Mouse (Mus musculus): ENCODE data around the gene Cntnap2. TPM values are rescaled to one million over a fixed set of nuclear protein-coding genes. Genes with fewer than 3 reads are reported as not detected.

Gene Cntnap2
- total RNA-seq (2014; rRNA removed) (not detected in 2 replicates), polyA plus RNA-seq (2012; rRNA removed) (not detected in 2 replicates)

DNA sequence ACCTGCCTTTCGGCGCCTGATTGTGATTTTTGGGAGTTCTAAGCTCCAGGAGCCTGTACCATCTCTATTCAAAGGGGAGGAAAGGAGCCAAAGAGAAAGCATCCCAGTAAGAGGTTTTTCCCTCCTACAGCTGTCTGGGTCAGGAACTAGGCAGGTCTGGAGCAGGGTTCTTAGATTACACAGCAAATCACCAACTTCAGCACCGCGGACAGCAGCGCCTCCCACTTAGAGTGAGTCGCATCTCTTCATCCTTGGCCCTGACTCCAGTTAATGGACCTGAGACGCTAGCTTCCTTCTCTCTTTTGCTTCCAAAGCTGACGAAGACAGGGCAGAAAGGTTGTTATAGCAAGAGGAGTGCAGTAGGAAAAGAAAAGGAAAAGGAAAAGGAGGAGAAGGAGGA is at the start of gene Cntnap2:
TSS of gene Cntnap2 (plus strand) at position 267 of the 400 bp plus-strand sequence.
- no peaks in the 10 kb centered on the region for H3K79me2 ChIP-seq (ENCODE audit: control insufficient read depth, insufficient read depth, low read length)
- no peaks in the 10 kb centered on the region for H3K4me1 ChIP-seq (ENCODE audit: control insufficient read depth, insufficient read depth, low read length)
- H3K27me3 ChIP-seq (ENCODE audit: control insufficient read depth, insufficient read depth, low read length), result no peaks in the 10 kb centered on the region
- H3K36me3 ChIP-seq (ENCODE audit: control insufficient read depth, insufficient read depth, low read length), result no peaks in the 10 kb centered on the region
- WGBS, result 9% methylated on average over 8 of the region's 8 CpGs
- no peak for TF ChIP-seq POLR2A (IDR thresholded peaks at IDR 0.05; ENCODE audit: extremely low read depth, insufficient read depth, low read length)
- TF ChIP-seq CTCF (IDR thresholded peaks at IDR 0.05; ENCODE audit: low read depth, low read length), result no peak
- no peak within 1 kb of the TSS for H3K27ac ChIP-seq (replicated peaks; ENCODE audit: insufficient read depth, low read depth, low read length)
- no peak within 1 kb of the TSS for H3K4me3 ChIP-seq (ENCODE audit: insufficient read depth, low read depth, low read length)
- no peak for DNase-seq (ENCODE audit: extremely low read depth, low read depth, low spot score)
- H3K9ac ChIP-seq (ENCODE audit: low read depth, low read length), result no peak within 1 kb of the TSS

DNA sequence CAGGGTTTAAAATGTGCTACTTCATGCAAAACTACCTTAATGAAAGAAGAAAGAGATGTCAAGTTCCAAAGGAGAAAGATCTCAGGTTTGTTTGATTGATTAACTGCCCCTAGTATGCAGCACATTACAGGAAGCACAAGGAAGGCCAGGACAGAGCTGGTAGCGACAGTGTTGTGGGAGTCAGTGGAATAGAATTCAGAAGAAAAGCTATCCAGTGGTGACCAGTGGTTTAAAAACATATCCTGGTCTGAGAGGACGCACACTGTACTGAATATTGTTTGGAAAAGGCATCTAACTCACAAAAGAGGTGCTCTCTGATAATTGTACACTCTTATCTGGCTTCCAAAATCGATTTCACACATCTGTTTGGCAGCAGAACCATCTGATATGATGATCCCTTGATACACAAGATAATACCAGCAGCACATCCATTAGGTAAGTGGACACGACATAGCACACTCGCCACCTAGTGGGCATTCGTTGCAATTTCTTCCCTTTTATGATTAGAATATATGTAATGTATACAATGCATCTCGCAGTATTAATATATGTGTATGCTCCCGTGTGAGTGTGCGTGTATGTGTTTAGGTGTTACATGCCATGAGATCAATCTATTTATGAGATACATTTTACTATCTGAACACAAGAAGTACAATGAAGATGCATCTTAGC is 33.0 kb upstream of the Cntnap2 start:
- no peak overlapping the region for H3K9ac ChIP-seq (ENCODE audit: low read depth, low read length)
- H3K27ac ChIP-seq (replicated peaks; ENCODE audit: insufficient read depth, low read depth, low read length), result no peak overlapping the region
- TF ChIP-seq CTCF (IDR thresholded peaks at IDR 0.05; ENCODE audit: low read depth, low read length), result 0 out of 2 replicates have a peak, but pooled peaks have one; percentile 25
- TF ChIP-seq POLR2A (IDR thresholded peaks at IDR 0.05; ENCODE audit: extremely low read depth, insufficient read depth, low read length), result no peak
- H3K36me3 ChIP-seq (ENCODE audit: control insufficient read depth, insufficient read depth, low read length), result no peaks in the 10 kb centered on the region
- H3K27me3 ChIP-seq (ENCODE audit: control insufficient read depth, insufficient read depth, low read length), result no peaks in the 10 kb centered on the region
- WGBS, result 21% methylated on average over 9 of the region's 9 CpGs
- H3K4me1 ChIP-seq (ENCODE audit: control insufficient read depth, insufficient read depth, low read length), result no peaks in the 10 kb centered on the region
- H3K4me3 ChIP-seq (ENCODE audit: insufficient read depth, low read depth, low read length), result no peak overlapping the region
- DNase-seq (ENCODE audit: extremely low read depth, low read depth, low spot score), result peak; percentile 26
- no peaks in the 10 kb centered on the region for H3K79me2 ChIP-seq (ENCODE audit: control insufficient read depth, insufficient read depth, low read length)

DNA sequence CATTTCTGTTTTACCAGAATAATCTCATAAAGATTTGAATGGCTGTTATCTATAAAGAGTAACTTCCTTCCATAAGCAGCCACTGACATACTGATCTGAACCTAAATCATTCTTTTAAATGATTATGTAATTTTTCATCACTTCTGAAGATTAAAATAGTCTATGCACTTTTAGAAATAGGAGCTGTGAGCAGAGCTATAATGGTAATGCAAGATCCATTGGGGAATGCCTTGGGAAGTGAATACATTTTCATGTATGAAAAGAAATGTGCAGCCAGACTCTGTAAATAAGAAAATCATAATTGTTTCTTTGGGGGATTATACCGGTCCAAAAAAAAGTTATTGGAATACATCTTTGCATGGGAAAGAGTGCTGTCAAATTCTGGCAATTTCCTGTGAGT is 19.7 kb upstream of the Cntnap2 start:
- Histone ChIP-seq H3K36me3 (ENCODE audit: control insufficient read depth, insufficient read depth, low read length) (no peaks in the 10 kb centered on the region), H3K79me2 (ENCODE audit: control insufficient read depth, insufficient read depth, low read length) (no peaks in the 10 kb centered on the region), H3K27me3 (ENCODE audit: control insufficient read depth, insufficient read depth, low read length) (no peaks in the 10 kb centered on the region), H3K4me1 (ENCODE audit: control insufficient read depth, insufficient read depth, low read length) (no peaks in the 10 kb centered on the region), H3K9ac (ENCODE audit: low read depth, low read length) (no peak overlapping the region), H3K4me3 (ENCODE audit: insufficient read depth, low read depth, low read length) (no peak overlapping the region), H3K27ac (replicated peaks; ENCODE audit: insufficient read depth, low read depth, low read length) (no peak overlapping the region)
- TF ChIP-seq CTCF (IDR thresholded peaks at IDR 0.05; ENCODE audit: low read depth, low read length), result no peak
- no peak for TF ChIP-seq POLR2A (IDR thresholded peaks at IDR 0.05; ENCODE audit: extremely low read depth, insufficient read depth, low read length)
- WGBS, result 52% methylated on average over 1 of the region's 1 CpGs
- DNase-seq (ENCODE audit: extremely low read depth, low read depth, low spot score), result no peak

DNA sequence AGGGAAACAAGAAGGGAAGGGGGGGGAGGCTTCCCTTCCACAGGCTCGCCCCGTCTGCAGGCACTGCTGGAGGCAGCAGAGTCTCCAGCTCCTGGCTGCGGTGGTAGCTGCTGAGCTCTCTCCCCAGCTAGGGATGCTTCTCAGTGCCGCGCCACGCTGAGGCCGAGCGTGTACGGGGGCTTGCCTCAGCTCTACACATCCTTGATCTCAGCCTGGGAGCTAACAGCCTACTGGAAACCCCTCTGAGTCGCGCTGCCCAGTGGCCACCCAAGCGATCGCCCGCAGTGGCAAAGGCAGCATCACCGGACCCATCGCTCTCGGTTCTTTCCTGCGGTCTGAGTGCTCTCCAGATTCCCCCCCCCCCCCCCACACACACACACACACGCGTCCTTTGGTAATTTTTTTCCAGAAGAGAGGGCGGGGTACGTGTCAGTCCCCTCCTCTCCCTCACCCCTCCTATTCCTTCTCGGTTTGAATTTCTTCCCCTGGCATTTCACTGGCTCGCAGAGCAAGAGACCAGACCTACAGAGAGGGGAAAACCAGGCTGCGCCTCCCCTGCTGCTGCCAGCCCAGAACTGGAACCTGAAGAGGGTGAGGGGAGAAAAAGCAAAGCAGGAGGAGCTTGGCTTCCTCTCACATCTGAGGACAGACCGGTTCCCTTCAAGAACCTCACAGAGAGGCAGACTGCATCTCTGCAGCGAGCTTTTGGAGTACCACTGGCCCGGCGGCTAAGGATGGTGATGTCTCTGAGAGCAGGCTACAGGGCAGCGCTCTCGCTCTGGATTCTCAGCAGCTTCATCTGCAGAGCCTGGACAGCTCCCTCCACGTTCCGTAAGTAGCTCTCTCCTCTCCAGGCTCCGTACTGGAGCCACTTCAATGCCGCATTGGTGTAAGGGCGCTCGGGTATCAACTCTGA is 657 bp downstream of the Cntnap2 start:
- DNase-seq (ENCODE audit: extremely low read depth, low read depth, low spot score), result no peak
- no peaks in the 10 kb centered on the region for H3K36me3 ChIP-seq (ENCODE audit: control insufficient read depth, insufficient read depth, low read length)
- H3K9ac ChIP-seq (ENCODE audit: low read depth, low read length), result no peak overlapping the region
- 12% methylated on average over 35 of the region's 37 CpGs for WGBS
- H3K4me1 ChIP-seq (ENCODE audit: control insufficient read depth, insufficient read depth, low read length), result no peaks in the 10 kb centered on the region
- no peak overlapping the region for H3K4me3 ChIP-seq (ENCODE audit: insufficient read depth, low read depth, low read length)
- H3K27me3 ChIP-seq (ENCODE audit: control insufficient read depth, insufficient read depth, low read length), result no peaks in the 10 kb centered on the region
- no peaks in the 10 kb centered on the region for H3K79me2 ChIP-seq (ENCODE audit: control insufficient read depth, insufficient read depth, low read length)
- TF ChIP-seq POLR2A (IDR thresholded peaks at IDR 0.05; ENCODE audit: extremely low read depth, insufficient read depth, low read length), result no peak
- no peak for TF ChIP-seq CTCF (IDR thresholded peaks at IDR 0.05; ENCODE audit: low read depth, low read length)
- no peak overlapping the region for H3K27ac ChIP-seq (replicated peaks; ENCODE audit: insufficient read depth, low read depth, low read length)

DNA sequence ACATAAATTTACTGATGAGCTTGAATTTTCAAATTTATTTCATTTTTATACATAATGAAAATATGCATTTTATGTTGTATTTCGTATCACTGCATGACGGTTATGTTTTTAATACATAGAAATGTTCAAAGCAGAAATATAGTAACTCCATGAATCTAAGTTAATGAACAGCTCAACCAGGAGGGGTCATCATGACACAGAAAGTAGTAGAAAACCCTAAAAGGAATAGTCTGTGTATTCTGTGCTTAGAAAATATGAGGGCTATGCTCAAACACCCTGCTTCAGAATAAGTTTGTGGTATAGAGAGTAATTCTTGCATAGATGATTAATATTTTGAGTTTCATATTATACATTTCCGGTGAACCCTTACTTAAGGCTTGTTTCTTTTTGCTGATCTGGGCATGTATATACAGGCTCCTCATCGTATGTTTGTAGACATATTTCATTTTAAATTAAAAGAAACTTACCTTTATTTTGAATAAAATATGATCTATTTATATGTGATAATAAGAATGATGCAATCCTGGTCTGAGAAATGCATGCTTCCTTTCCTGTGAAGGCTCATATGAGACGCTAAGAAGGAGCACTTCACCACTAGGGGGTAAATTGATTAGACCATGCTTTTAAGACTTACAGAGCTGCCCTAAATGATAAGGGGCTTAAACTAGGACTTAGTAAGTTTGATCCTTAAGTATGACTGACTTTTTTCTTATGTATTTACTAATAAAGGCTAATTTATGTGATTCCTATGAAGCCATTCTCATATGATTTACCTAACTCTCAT is 3.2 kb downstream of the Cntnap2 start:
- H3K79me2 ChIP-seq (ENCODE audit: control insufficient read depth, insufficient read depth, low read length), result no peaks in the 10 kb centered on the region
- H3K9ac ChIP-seq (ENCODE audit: low read depth, low read length), result no peak overlapping the region
- TF ChIP-seq CTCF (IDR thresholded peaks at IDR 0.05; ENCODE audit: low read depth, low read length) (no peak), POLR2A (IDR thresholded peaks at IDR 0.05; ENCODE audit: extremely low read depth, insufficient read depth, low read length) (no peak)
- no peaks in the 10 kb centered on the region for H3K4me1 ChIP-seq (ENCODE audit: control insufficient read depth, insufficient read depth, low read length)
- H3K4me3 ChIP-seq (ENCODE audit: insufficient read depth, low read depth, low read length), result no peak overlapping the region
- H3K27ac ChIP-seq (replicated peaks; ENCODE audit: insufficient read depth, low read depth, low read length), result no peak overlapping the region
- H3K36me3 ChIP-seq (ENCODE audit: control insufficient read depth, insufficient read depth, low read length), result no peaks in the 10 kb centered on the region
- H3K27me3 ChIP-seq (ENCODE audit: control insufficient read depth, insufficient read depth, low read length), result no peaks in the 10 kb centered on the region
- DNase-seq (ENCODE audit: extremely low read depth, low read depth, low spot score), result no peak
- WGBS, result 63% methylated on average over 5 of the region's 5 CpGs

Data from liver, adult 2 months (tissue).